Mouse (Mus musculus) neural tube, embryonic 11.5 days (tissue): Measurements from ENCODE around the gene Cyp4v3. TPM values are rescaled to one million over a fixed set of nuclear protein-coding genes. Genes with fewer than 3 reads are reported as not detected.
A peak's percentile ranks its signal among the peaks of the same experiment; 100 is the strongest.

Experiments
- ATAC-seq: fragments of 200-750 bp; cut with Nextera tagmentation; 2 replicates; pipeline ENCODE4 v1.8.0; 2017; ENCODE audit warnings: moderate number of reproducible peaks, mild to moderate bottlenecking, moderate TSS enrichment, moderate library complexity; ENCODE audit not compliant: insufficient read depth, low FRiP score, low TSS enrichment
- DNase-seq: peaks from one replicate; pipeline ENCODE4 v3.0.0-alpha.2; 2015; ENCODE audit warnings: low spot score
- H3K27ac ChIP-seq: fragments of 300-500 bp; sonication (generic); 2 replicates; pipeline ENCODE4 v1.5.1; 2014; ENCODE audit warnings: low read depth, mild to moderate bottlenecking, low read length
- H3K27me3 ChIP-seq: fragments of 300-500 bp; sonication (generic); 2 replicates; pipeline ENCODE4 v1.6.1; 2014; ENCODE audit warnings: mild to moderate bottlenecking, low read length, mixed read lengths; ENCODE audit not compliant: control insufficient read depth, insufficient read depth
- H3K36me3 ChIP-seq: fragments of 300-500 bp; sonication (generic); 2 replicates; pipeline ENCODE4 v1.6.1; 2014; ENCODE audit warnings: mild to moderate bottlenecking, low read length, moderate library complexity, mixed read lengths; ENCODE audit not compliant: control insufficient read depth, insufficient read depth
- H3K4me1 ChIP-seq: fragments of 300-500 bp; sonication (generic); 2 replicates; pipeline ENCODE4 v1.6.1; 2014; ENCODE audit warnings: low read length, mixed read lengths; ENCODE audit not compliant: control insufficient read depth, insufficient read depth
- H3K4me2 ChIP-seq: fragments of 300-500 bp; sonication (generic); 2 replicates; pipeline ENCODE4 v1.6.1; 2014; ENCODE audit warnings: low read depth, mild to moderate bottlenecking, moderate library complexity
- H3K4me3 ChIP-seq: fragments of 300-500 bp; sonication (generic); 2 replicates; pipeline ENCODE4 v1.5.1; 2014; ENCODE audit warnings: low read depth, low read length
- H3K9ac ChIP-seq: fragments of 300-500 bp; sonication (generic); 2 replicates; pipeline ENCODE4 v1.6.1; 2014; ENCODE audit warnings: mild to moderate bottlenecking, low read length
- H3K9me3 ChIP-seq: fragments of 300-500 bp; sonication (generic); 2 replicates; pipeline ENCODE4 v1.6.1; 2016; ENCODE audit warnings: low read length; ENCODE audit not compliant: control insufficient read depth
- WGBS: fragments of 180-500 bp; shearing (Covaris S2); extraction: QIAGEN DNeasy Blood & Tissue Kit; methylation state at CpG from one replicate; pipeline ENCODE4 v1.1.7; 2014; 5-methylcytosine and 5-hydroxymethylcytosine counted together
- polyA plus RNA-seq: library from polyadenylated mRNA; unstranded; fragments of >200 nt; fragmentation: Nextera tagmentation; extraction: Ambion mirVana; gene quantifications from 2 replicates; pipeline ENCODE4 v1.2.1, GENCODE M21; 2014

Gene Cyp4v3
- polyA plus RNA-seq, 1 experiment from 2014 or later, result 0.38 TPM

GRCm38 (mm10) chr8:45359091-45359605 is 26.1 kb upstream of the Cyp4v3 start:
- Histone ChIP-seq H3K36me3 (no peaks in the 10 kb centered on the region), H3K4me2 (no peak overlapping the region; the same call in 1 of the 2 replicates), H3K9ac (no peak overlapping the region), H3K27ac (no peak overlapping the region), H3K9me3 (no peaks in the 10 kb centered on the region), H3K4me1 (peaks cover 3% of the 10 kb centered on the region; the same call in 1 of the 2 replicates), H3K27me3 (no peaks in the 10 kb centered on the region), H3K4me3 (no peak overlapping the region)
- DNase-seq (no peak), ATAC-seq (no peak)
- 83% methylated on average over 6 of the region's 6 CpGs for WGBS

DNA sequence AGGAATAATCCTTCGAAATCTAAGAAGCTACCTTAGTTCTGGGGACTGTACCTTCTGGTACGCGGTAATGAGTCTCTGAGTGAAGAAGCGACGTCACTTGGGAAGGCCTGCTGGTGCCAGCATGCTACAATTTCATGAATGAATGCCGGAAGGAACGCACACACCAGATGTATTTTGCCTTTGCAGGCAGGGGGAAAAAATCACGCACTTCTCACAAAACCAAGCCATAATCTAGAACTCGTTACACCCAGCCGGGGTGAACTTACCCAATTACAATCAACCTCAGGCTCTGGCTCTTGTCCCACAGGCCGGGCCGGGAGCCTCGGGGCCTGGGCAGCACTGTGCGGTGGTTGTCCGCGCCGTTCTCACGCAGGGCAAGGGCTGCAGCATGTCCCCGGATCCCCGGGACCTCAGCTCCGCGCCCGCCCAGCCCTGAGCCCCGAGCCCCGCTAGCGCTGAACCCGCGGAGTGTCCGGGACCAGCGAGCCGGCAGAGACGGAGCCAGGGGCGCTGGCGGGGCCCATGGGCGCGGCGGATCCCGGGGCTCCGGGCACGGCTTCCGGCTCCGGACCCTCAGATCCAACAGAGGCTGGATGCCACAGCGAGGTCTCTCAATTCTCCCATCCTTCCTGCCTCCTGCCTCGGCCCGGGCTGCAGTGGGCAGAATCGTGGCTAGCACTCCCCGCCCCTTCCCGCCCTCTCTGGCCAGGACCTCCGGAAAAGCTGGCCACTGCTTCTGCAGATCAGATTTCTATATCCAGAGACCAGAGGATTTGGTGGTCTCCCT is 25.3 kb upstream of the Cyp4v3 start:
- ATAC-seq (peak; percentile 61), DNase-seq (peak; percentile 52)
- Histone ChIP-seq H3K4me1 (peaks cover 3% of the 10 kb centered on the region; the same call in 1 of the 2 replicates), H3K36me3 (no peaks in the 10 kb centered on the region), H3K9ac (peak overlapping the region; percentile 91), H3K4me3 (peak overlapping the region; percentile 64), H3K9me3 (no peaks in the 10 kb centered on the region), H3K27me3 (no peaks in the 10 kb centered on the region), H3K27ac (no peak overlapping the region), H3K4me2 (peak overlapping the region; percentile 90)
- 4% methylated on average over 46 of the region's 49 CpGs for WGBS

GRCm38 (mm10) chr8:45355809-45356208 is 22.8 kb upstream of the Cyp4v3 start:
- Histone ChIP-seq H3K4me3 (no peak overlapping the region), H3K27me3 (no peaks in the 10 kb centered on the region), H3K4me1 (peaks cover 3% of the 10 kb centered on the region; the same call in 1 of the 2 replicates), H3K27ac (no peak overlapping the region), H3K9ac (no peak overlapping the region), H3K9me3 (no peaks in the 10 kb centered on the region), H3K36me3 (no peaks in the 10 kb centered on the region), H3K4me2 (no peak overlapping the region)
- 84% methylated on average over 6 of the region's 6 CpGs for WGBS
- no peak for DNase-seq
- no peak for ATAC-seq

- H3K9me3 ChIP-seq, result no peaks in the 10 kb centered on the region
- peak; percentile 77 for DNase-seq
- H3K27me3 ChIP-seq, result no peaks in the 10 kb centered on the region
- H3K4me2 ChIP-seq, result no peak overlapping the region
- ATAC-seq, result peak; percentile 31; the same call in 1 of the 2 replicates
- no peaks in the 10 kb centered on the region for H3K4me1 ChIP-seq
- WGBS, result 22% methylated on average over 6 of the region's 6 CpGs
- no peak overlapping the region for H3K9ac ChIP-seq
- H3K4me3 ChIP-seq, result no peak overlapping the region
- no peak overlapping the region for H3K27ac ChIP-seq
- no peaks in the 10 kb centered on the region for H3K36me3 ChIP-seq
Measured at GRCm38 (mm10) chr8:45345031-45345430, 12.0 kb upstream of the Cyp4v3 start.

DNA sequence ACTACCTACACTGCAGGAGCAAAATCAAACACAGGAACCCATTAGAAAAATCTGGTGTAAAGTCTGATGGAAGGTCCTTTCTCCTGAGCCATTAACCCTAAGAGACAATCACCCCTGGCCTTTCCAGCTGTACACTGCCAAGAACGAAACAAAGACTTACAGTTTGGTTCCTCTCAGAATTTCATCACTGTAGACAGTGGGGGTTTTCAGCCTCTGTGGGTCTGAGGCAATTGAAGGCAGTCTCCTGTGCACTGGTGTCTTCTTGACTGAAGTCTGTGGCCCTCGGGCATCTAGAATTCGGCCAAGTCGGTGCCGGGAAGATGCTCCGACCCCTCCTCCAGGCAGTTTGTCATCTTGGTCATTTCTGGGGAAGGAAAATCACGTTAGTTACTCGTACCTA is 11.3 kb upstream of the Cyp4v3 start:
- H3K36me3 ChIP-seq, result no peaks in the 10 kb centered on the region
- H3K27ac ChIP-seq, result no peak overlapping the region
- no peak overlapping the region for H3K4me3 ChIP-seq
- no peaks in the 10 kb centered on the region for H3K27me3 ChIP-seq
- DNase-seq (no peak), ATAC-seq (no peak)
- no peaks in the 10 kb centered on the region for H3K4me1 ChIP-seq
- no peak overlapping the region for H3K4me2 ChIP-seq
- H3K9me3 ChIP-seq, result no peaks in the 10 kb centered on the region
- WGBS, result 88% methylated on average over 8 of the region's 8 CpGs
- H3K9ac ChIP-seq, result no peak overlapping the region

- Histone ChIP-seq H3K9ac (no peak overlapping the region), H3K4me2 (no peak overlapping the region), H3K4me1 (no peaks in the 10 kb centered on the region), H3K27ac (no peak overlapping the region), H3K4me3 (no peak overlapping the region), H3K9me3 (no peaks in the 10 kb centered on the region), H3K36me3 (no peaks in the 10 kb centered on the region), H3K27me3 (no peaks in the 10 kb centered on the region)
- ATAC-seq, result no peak
- DNase-seq, result no peak
- 92% methylated on average over 12 of the region's 12 CpGs for WGBS
Measured at GRCm38 (mm10) chr8:45341630-45342628, 8.9 kb upstream of the Cyp4v3 start.

- DNase-seq (no peak), ATAC-seq (no peak)
- Histone ChIP-seq H3K4me2 (peak overlapping the region; percentile 82), H3K27ac (no peak overlapping the region), H3K27me3 (no peaks in the 10 kb centered on the region; the same call in 1 of the 2 replicates), H3K9ac (no peak overlapping the region; the same call in 1 of the 2 replicates), H3K4me3 (peak overlapping the region; percentile 46), H3K36me3 (no peaks in the 10 kb centered on the region), H3K4me1 (no peaks in the 10 kb centered on the region), H3K9me3 (no peaks in the 10 kb centered on the region)
- 3% methylated on average over 8 of the region's 8 CpGs for WGBS
Measured at GRCm38 (mm10) chr8:45333493-45333892, 477 bp upstream of the Cyp4v3 start.

GRCm38 (mm10) chr8:45330856-45331255 is 2.2 kb downstream of the Cyp4v3 start:
- Histone ChIP-seq H3K9me3 (no peaks in the 10 kb centered on the region), H3K36me3 (no peaks in the 10 kb centered on the region), H3K27ac (no peak overlapping the region), H3K27me3 (no peaks in the 10 kb centered on the region; the same call in 1 of the 2 replicates), H3K4me2 (no peak overlapping the region), H3K9ac (no peak overlapping the region), H3K4me3 (no peak overlapping the region), H3K4me1 (no peaks in the 10 kb centered on the region)
- DNase-seq (no peak), ATAC-seq (no peak)
- 75% methylated on average over 3 of the region's 3 CpGs for WGBS
